Mouse (Mus musculus) lung, postnatal 0 days (tissue): Measurements from ENCODE around the gene Bahd1.

Experiments used
- CTCF ChIP-seq: IDR thresholded peaks from 2 replicates; pipeline ENCODE4 v1.5.1; 2016; ENCODE audit warnings: antibody characterized with exemption, mild to moderate bottlenecking
- EP300 ChIP-seq: IDR thresholded peaks from 2 replicates; pipeline ENCODE4 v1.6.1; 2016; ENCODE audit warnings: antibody characterized with exemption, mild to moderate bottlenecking, control low read depth

DNA sequence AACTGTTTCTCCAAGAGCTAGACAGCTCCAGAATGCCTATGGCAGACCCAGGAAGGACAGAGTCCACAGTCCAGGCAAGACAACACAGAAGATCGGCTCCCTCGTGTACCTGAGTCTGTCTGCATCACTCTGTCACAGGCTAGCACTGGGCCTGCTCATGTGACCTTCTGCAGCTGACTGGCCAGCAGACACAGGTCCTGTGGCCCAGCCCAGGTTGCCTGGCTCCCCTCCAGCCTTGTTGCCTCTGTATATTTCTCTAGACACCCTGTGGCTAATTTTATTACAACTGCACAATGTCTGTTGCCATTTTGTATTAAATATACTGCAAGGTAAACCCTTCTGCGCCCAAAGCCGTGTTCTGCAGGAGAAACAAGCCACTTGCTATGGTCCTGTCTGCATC lies 19.2 kb upstream of the Bahd1 start:
- TF ChIP-seq CTCF (no peak), EP300 (no peak)
